Mouse (Mus musculus) c-Kit-positive CD71-positive TER-119-positive erythroid progenitor cells, embryonic 14.5 days (primary cell): Measurements from ENCODE around the gene Limd2.

Source experiments
- DNase-seq: peaks from one replicate; pipeline ENCODE4 v3.0.0-alpha.2; 2013; ENCODE audit warnings: low spot score

Gene Limd2

DNA sequence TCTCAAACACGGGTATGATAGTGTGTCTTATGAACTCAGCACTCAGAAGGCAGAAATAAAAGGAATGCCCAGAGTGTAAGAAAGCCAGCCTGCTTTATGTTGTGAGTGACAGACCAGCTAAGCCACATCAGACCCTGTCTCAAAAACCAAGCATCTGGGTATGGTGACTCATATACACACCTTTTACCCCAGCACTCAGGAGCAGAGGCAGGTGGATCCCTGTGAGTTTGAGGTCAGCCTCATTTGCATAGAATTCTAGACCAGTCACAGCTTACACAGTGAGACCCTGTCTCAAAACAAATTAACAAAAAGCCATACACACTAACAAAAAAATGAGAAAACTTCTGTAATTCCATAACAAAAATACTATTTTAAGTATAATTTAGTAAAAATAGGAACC is 34.8 kb downstream of the Limd2 start:
- DNase-seq, result no peak

DNA sequence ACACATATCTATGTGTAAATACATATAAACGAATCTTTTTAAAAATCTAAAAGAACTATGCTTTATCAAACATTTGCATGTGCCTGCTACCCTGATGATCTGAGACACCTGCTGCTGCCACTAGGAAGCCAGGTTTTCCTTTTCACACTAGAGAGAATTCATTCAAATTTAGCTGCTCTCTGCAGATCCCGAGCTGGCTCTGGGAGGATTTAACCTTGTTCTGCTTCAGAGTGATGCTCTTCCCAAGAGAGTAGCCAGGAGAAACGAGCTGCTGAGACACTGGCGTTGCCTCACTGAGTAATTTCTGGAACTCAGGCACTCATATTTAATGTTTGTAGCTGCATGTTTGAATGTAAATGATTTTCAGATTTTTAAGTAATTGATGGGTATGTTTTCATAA is 35.9 kb downstream of the Limd2 start:
- DNase-seq, result no peak

DNA sequence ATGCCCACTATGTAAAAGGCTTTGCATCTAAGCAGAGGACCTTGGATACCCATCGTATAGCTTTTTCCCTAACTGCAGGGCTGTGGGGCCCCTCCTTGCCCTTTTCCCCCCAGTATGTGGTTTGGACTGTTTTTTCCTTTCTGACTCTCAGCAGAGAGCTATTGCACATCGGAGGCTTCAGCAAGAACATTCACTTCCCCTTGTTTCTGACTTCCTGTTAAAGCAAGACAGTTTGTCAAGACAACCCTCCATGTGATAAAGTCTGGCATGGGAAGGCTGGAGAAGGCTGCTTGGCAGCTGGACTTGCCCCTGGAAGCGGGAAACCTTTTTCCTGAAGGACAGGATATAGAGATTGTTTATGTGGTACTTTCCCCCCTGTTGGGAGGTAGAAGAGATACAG is 37.9 kb downstream of the Limd2 start:
- no peak for DNase-seq

DNA sequence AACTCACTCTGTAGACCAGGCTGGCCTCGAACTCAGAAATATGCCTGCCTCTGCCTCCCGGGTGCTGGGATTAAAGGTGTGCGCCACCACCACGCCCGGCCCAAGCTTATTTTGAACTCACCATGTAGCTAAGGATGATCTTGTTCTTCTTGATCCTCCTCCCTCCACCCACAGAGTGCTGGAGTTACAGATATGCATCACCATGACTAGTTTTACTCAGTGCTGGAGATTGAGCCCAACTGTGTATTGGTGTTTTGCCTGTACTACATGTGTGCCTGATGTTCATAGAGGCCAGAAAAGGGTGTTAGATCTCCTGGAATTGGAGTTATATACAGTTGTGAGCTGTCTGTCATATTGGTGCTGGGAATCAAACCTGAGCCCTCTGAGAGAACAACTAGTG is 38.4 kb downstream of the Limd2 start:
- no peak for DNase-seq

DNA sequence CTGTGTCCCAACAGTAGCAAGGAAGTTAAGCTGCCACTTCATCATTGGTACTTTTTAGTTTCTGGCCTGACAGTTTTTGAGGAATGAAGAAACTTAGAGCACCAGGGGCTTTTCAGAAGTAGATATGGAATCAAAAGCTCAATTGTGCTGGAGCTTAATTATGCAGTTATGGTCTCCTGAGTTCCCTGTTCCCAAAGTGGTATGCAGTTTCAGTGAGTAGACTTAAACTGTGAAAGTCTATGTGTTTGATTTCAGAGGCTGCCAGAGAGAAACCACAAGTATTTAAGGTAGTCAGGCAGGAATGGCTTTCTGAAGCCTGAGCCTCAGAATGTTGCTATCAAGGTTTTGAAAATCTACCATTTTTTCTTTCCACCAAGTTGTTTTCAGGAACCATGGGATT is 49.0 kb downstream of the Limd2 start:
- no peak for DNase-seq
